Mouse (Mus musculus) liver, embryonic 14.5 days (tissue): Measurements from ENCODE around the gene Prss21. TPM values are rescaled to one million over a fixed set of nuclear protein-coding genes. Genes with fewer than 3 reads are reported as not detected.

Experiments used
- ATAC-seq: fragments of 200-750 bp; cut with Nextera tagmentation; 2 replicates; pipeline ENCODE4 v1.8.0; 2017; ENCODE audit warnings: moderate number of reproducible peaks, mild to moderate bottlenecking, moderate library complexity; ENCODE audit not compliant: insufficient read depth
- DNase-seq, 3 experiments: peaks; one replicate each; pipeline ENCODE4 v3.0.0-alpha.2; 2012 to 2013; ENCODE audit warnings: low read depth in 3 of 3, low spot score in 3 of 3
- H3K27ac ChIP-seq: fragments of 300-500 bp; sonication (generic); 2 replicates; pipeline ENCODE4 v1.5.1; 2014; ENCODE audit warnings: moderate library complexity, mild to moderate bottlenecking, control low read depth, inconsistent platforms
- H3K27me3 ChIP-seq: fragments of 300-500 bp; sonication (generic); 2 replicates; pipeline ENCODE4 v1.6.1; 2014; ENCODE audit warnings: mild to moderate bottlenecking, low read length, moderate library complexity; ENCODE audit not compliant: control insufficient read depth, insufficient read depth
- H3K36me3 ChIP-seq: fragments of 300-500 bp; sonication (generic); replicated peaks from 2 replicates; pipeline ENCODE4 v1.6.1; 2014; ENCODE audit warnings: low read depth; ENCODE audit not compliant: control insufficient read depth, insufficient read depth
- H3K4me1 ChIP-seq, 2 experiments: fragments of 200-500 bp in 1 of 2; fragments of 300-500 bp in 1 of 2; sonication (generic) in 1 of 2; replicated peaks; 2 replicates each; pipeline ENCODE4 v1.6.1; 2012 to 2014; ENCODE audit warnings: antibody characterized with exemption in 1 of 2, inconsistent platforms in 1 of 2, low read length in 1 of 2; ENCODE audit not compliant: control insufficient read depth in 2 of 2, insufficient read depth in 2 of 2
- H3K4me2 ChIP-seq: fragments of 300-500 bp; sonication (generic); 2 replicates; pipeline ENCODE4 v1.6.1; 2014; ENCODE audit warnings: low read depth, mild to moderate bottlenecking, control low read depth, moderate library complexity
- H3K4me3 ChIP-seq, 2 experiments: fragments of 200-500 bp in 1 of 2; fragments of 300-500 bp in 1 of 2; sonication (generic) in 1 of 2; 2 replicates each; pipeline ENCODE4 v1.5.1; 2012 to 2014; ENCODE audit warnings: low read depth in 2 of 2, low read length in 2 of 2, mild to moderate bottlenecking in 2 of 2, control low read depth in 1 of 2, inconsistent platforms in 1 of 2, moderate library complexity in 1 of 2; ENCODE audit not compliant: insufficient read depth in 1 of 2
- H3K9ac ChIP-seq: fragments of 300-500 bp; sonication (generic); replicated peaks from 2 replicates; pipeline ENCODE4 v1.6.1; 2014; ENCODE audit warnings: mild to moderate bottlenecking, control low read depth, moderate library complexity
- H3K9me3 ChIP-seq: fragments of 300-500 bp; sonication (generic); 2 replicates; pipeline ENCODE4 v1.6.1; 2016; ENCODE audit warnings: low read length, mixed read lengths; ENCODE audit not compliant: control insufficient read depth
- CTCF ChIP-seq: IDR thresholded peaks from 2 replicates; pipeline ENCODE4 v1.5.1; 2016; ENCODE audit warnings: antibody characterized with exemption, low read depth, control low read depth
- EP300 ChIP-seq: IDR thresholded peaks from 2 replicates; pipeline ENCODE4 v1.6.1; 2016; ENCODE audit warnings: antibody characterized with exemption, low read depth
- WGBS: fragments of 180-500 bp; shearing (Covaris S2); extraction: QIAGEN DNeasy Blood & Tissue Kit; methylation state at CpG from one replicate; pipeline ENCODE4 v1.1.7; 2014; ENCODE audit not compliant: insufficient replicate concordance; 5-methylcytosine and 5-hydroxymethylcytosine counted together
- polyA plus RNA-seq, 2 experiments: library from polyadenylated mRNA; depleted of rRNA in 1 of 2; stranded (reverse) in 1 of 2; unstranded in 1 of 2; fragments of >200 nt; fragmentation: Nextera tagmentation in 1 of 2; extraction: Ambion mirVana in 1 of 2; gene quantifications; 2 replicates each; pipeline versions ENCODE4 v1.2.1 to v1.2.3; 2012 to 2014

Prss21 gene
- polyA plus RNA-seq, 2 experiments: not detected

DNA sequence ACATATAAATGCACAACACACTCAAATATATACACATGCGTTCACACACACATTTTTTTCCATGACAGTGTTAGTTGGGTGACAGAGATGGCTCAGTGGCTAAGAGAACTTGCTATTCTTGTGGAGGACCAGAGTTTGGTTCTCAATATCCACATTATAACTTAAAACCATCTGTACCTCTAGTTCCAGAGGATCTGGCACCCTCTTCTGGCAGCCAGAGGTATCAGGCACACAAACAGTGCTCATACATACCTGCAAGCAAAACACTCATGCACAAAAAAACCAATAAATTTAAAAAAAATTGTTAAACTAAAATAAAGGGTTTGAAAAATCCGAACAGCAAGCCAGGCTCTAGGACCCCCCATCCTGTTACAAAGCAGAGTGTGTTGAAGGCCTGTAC lies 17.8 kb upstream of the Prss21 start:
- Histone ChIP-seq H3K4me1 (no peaks in the 10 kb centered on the region), H3K36me3 (no peaks in the 10 kb centered on the region), H3K27ac (no peak overlapping the region), H3K9me3 (no peaks in the 10 kb centered on the region), H3K4me2 (no peak overlapping the region), H3K4me3 (no peak overlapping the region), H3K27me3 (no peaks in the 10 kb centered on the region), H3K9ac (no peak overlapping the region)
- TF ChIP-seq CTCF: 0 out of 2 replicates have a peak, but pooled peaks have one; percentile 14
- no peak for TF ChIP-seq EP300
- DNase-seq (no peak), ATAC-seq (no peak)
- WGBS: 43% methylated on average over 2 of the region's 2 CpGs

DNA sequence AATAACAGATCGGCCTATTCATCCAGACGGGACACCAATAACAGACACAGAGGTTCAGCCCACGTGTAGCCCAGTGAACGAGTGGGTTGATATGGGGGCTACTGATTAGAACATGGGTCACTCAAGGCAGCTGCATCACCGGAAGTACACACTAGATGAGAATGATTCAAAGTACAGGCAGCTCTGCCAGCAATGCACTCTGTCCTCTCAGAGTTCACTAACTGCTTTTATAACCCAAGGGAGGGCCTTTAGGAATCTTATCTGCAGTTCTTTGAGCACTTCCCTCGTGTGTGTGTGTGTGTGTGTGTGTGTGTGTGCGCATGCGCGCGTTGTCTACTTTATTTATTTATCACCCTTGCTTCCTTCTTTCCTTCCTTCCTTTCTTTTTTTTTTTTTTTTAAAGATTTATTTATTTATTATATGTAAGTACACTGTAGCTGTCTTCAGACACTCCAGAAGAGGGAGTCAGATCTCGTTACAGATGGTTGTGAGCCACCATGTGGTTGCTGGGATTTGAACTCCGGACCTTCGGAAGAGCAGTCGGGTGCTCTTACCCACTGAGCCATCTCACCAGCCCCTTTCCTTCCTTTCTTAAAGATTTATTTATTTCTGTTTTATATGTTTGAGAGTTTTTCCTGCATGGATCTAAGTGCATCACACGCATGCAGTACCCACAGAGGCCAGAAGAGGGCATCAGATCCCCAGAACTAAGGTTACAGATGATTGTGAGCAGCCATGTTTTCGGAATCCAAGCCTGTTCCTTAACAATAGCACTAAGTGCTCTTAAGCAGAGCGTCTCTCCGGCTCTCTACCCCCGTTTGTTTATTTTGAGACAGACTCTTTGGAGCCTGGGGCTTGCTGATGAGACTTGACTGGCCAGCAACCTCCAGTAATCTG lies 16.8 kb upstream of the Prss21 start:
- no peak overlapping the region for H3K27ac ChIP-seq
- no peak overlapping the region for H3K4me3 ChIP-seq
- H3K9me3 ChIP-seq: no peaks in the 10 kb centered on the region
- no peak overlapping the region for H3K4me2 ChIP-seq
- no peaks in the 10 kb centered on the region for H3K36me3 ChIP-seq
- TF ChIP-seq EP300: no peak
- TF ChIP-seq CTCF: peak; percentile 83
- H3K9ac ChIP-seq: no peak overlapping the region
- WGBS: 48% methylated on average over 18 of the region's 19 CpGs
- DNase-seq (no peak), ATAC-seq (no peak)
- no peaks in the 10 kb centered on the region for H3K27me3 ChIP-seq
- no peaks in the 10 kb centered on the region for H3K4me1 ChIP-seq

DNA sequence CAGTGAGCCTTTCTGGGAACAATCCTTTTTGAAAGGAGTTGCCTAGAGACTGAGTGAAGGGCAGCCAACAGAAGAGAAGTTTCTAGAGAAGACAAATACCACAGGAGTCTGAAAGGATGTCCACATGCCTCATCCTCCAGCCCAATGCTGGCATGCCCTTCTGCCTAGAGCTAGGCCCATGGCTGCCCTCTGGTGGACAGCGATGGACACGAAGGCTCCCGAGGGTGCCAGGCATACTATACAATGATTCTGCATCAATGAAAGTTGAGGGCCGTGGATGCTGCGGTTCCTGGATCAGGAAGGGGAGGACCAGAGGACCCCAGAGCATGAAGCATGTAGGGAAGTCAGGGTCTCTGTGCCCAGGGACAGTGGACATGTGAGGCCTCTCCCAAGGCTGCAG lies 14.6 kb upstream of the Prss21 start:
- Histone ChIP-seq H3K36me3 (no peaks in the 10 kb centered on the region), H3K9me3 (no peaks in the 10 kb centered on the region), H3K27me3 (no peaks in the 10 kb centered on the region), H3K27ac (no peak overlapping the region), H3K9ac (no peak overlapping the region), H3K4me2 (no peak overlapping the region), H3K4me3 (no peak overlapping the region), H3K4me1 (no peaks in the 10 kb centered on the region)
- WGBS: 26% methylated on average over 5 of the region's 5 CpGs
- TF ChIP-seq CTCF (peak; percentile 92), EP300 (no peak)
- ATAC-seq (no peak), DNase-seq (no peak)

DNA sequence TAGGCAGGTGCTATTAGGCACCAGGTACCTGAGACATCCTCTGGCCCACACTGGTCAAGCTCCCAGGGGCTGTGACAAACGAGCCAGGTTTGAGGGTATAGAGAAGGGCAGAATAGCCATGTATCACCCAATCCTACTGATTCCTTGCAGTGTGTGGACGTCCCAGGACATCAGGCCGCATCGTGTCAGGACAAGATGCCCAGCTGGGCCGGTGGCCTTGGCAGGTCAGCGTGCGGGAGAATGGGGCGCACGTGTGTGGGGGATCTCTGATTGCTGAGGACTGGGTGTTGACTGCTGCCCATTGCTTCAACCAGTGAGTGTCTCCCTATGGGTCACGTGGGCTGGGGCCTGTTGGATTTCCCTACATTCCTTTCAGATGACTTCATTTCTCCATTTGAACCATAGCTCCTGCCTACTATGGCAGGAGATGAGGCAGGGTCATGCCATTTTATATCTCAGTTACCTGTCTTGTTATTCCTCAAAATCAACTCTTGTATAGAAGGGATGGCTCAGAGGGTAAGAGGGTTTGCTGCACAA lies 13.6 kb upstream of the Prss21 start:
- Histone ChIP-seq H3K36me3 (no peaks in the 10 kb centered on the region), H3K9ac (no peak overlapping the region), H3K27me3 (no peaks in the 10 kb centered on the region), H3K4me2 (no peak overlapping the region), H3K4me1 (no peaks in the 10 kb centered on the region), H3K4me3 (no peak overlapping the region), H3K9me3 (no peaks in the 10 kb centered on the region), H3K27ac (no peak overlapping the region)
- WGBS: 69% methylated on average over 10 of the region's 10 CpGs
- no peak for TF ChIP-seq CTCF
- TF ChIP-seq EP300: no peak
- DNase-seq: no peak
- no peak for ATAC-seq

DNA sequence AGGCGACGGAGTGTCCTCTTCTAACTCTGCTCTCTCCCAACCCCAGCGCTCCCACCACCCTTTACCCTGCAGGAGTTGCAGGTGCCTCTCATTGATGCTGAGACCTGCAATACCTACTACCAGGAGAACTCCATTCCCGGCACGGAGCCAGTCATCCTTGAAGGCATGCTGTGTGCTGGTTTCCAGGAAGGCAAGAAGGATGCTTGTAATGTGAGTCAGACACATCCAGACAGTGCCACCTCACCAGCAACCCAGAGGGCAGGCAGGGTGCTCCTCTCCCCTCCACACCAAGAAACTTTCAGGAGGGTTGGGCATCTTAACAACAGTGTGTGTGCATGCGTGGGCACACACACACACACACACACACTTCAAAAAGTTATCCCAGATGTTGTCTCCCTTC lies 10.7 kb upstream of the Prss21 start:
- no peak overlapping the region for H3K27ac ChIP-seq

More for the DNA sequence above, 10.7 kb upstream of the Prss21 start:
- Histone ChIP-seq H3K27me3 (no peaks in the 10 kb centered on the region), H3K4me1 (no peaks in the 10 kb centered on the region), H3K36me3 (no peaks in the 10 kb centered on the region), H3K9ac (no peak overlapping the region), H3K9me3 (no peaks in the 10 kb centered on the region), H3K4me3 (no peak overlapping the region), H3K4me2 (no peak overlapping the region)
- 72% methylated on average over 6 of the region's 6 CpGs for WGBS
- DNase-seq (no peak), ATAC-seq (no peak)
- no peak for TF ChIP-seq EP300
- TF ChIP-seq CTCF: no peak
